Mouse (Mus musculus) left cerebral cortex, postnatal 4 days (tissue): ENCODE results near the gene Naaa. TPM values are rescaled to one million over a fixed set of nuclear protein-coding genes. Genes with fewer than 3 reads are reported as not detected.

ENCODE experiments used
- DNase-seq: peaks from one replicate; pipeline ENCODE4 v3.0.0-alpha.2; 2022
- intact Hi-C: fragments of 180-260 bp; cut with DNase I; formaldehyde crosslinking; loops from one replicate; pipeline ENCODE4 v1.15.1; 2025
- total RNA-seq, 2 experiments: library from RNA; stranded (reverse); gene quantifications; 2 replicates each; pipeline ENCODE4 v1.2.3; 2021

Naaa gene
- 10 to 100 TPM; 11.9 to 13.9 TPM for total RNA-seq

- peak; percentile 74 for DNase-seq
- intact Hi-C loops, result no loop called here
Observed at GRCm38 (mm10) chr5:92277437-92278394, at the start of gene Naaa. Gene Naaa, minus strand, starts transcription at chr5:92278170.

- intact Hi-C loops, result no loop called here
- no peak for DNase-seq
Observed at GRCm38 (mm10) chr5:92327367-92327766, 49.4 kb upstream of the Naaa start.

GRCm38 (mm10) chr5:92323264-92323663 lies 45.3 kb upstream of the Naaa start:
- DNase-seq, result peak; percentile 12
- intact Hi-C loops, result no loop called here

- no peak for DNase-seq
- intact Hi-C loops, result no loop called here
Observed at GRCm38 (mm10) chr5:92322612-92323011, 44.6 kb upstream of the Naaa start.

- intact Hi-C loops, result no loop called here
- no peak for DNase-seq
Observed at GRCm38 (mm10) chr5:92321631-92322400, 43.8 kb upstream of the Naaa start.

GRCm38 (mm10) chr5:92318596-92318995 lies 40.6 kb upstream of the Naaa start:
- no peak for DNase-seq
- intact Hi-C loops, result no loop called here

GRCm38 (mm10) chr5:92318119-92318518 lies 40.1 kb upstream of the Naaa start:
- intact Hi-C loops, result no loop called here
- no peak for DNase-seq

- intact Hi-C loops, result no loop called here
Observed at GRCm38 (mm10) chr5:92313776-92314175, 35.8 kb upstream of the Naaa start.

GRCm38 (mm10) chr5:92312046-92312715 lies 34.2 kb upstream of the Naaa start:
- intact Hi-C loops, result no loop called here
- peak; percentile 93 for DNase-seq

More at GRCm38 (mm10) chr5:92313776-92314175, 35.8 kb upstream of the Naaa start:
- DNase-seq, result no peak

GRCm38 (mm10) chr5:92309681-92310511 lies 31.9 kb upstream of the Naaa start, which contains the start of gene Sdad1:
Gene Sdad1, minus strand, starts transcription at chr5:92310479.
- intact Hi-C loops, result loop anchor here (2.0 kb wide), 1 partner anchor 73 kb away; no protein-coding TSS in a partner anchor
- peak; percentile 94 for DNase-seq

GRCm38 (mm10) chr5:92304291-92304690 lies 26.3 kb upstream of the Naaa start:
- DNase-seq, result no peak
- intact Hi-C loops, result no loop called here

GRCm38 (mm10) chr5:92302149-92302840 lies 24.3 kb upstream of the Naaa start:
- no peak for DNase-seq
- intact Hi-C loops, result no loop called here

- intact Hi-C loops, result no loop called here
- no peak for DNase-seq
Observed at GRCm38 (mm10) chr5:92294525-92294924, 16.6 kb upstream of the Naaa start.

GRCm38 (mm10) chr5:92291652-92292414 lies 13.9 kb upstream of the Naaa start:
- no peak for DNase-seq
- intact Hi-C loops, result no loop called here

- intact Hi-C loops, result no loop called here
- no peak for DNase-seq
Observed at GRCm38 (mm10) chr5:92287840-92288239, 9.9 kb upstream of the Naaa start.

GRCm38 (mm10) chr5:92283107-92283506 lies 5.1 kb upstream of the Naaa start:
- intact Hi-C loops, result no loop called here
- no peak for DNase-seq

- intact Hi-C loops, result no loop called here
- DNase-seq, result no peak
Observed at GRCm38 (mm10) chr5:92282571-92282970, 4.6 kb upstream of the Naaa start.

- no peak for DNase-seq
- intact Hi-C loops, result no loop called here
Observed at GRCm38 (mm10) chr5:92278942-92279537, 1.1 kb upstream of the Naaa start.
